In genomic region chr19:10272746-10273145, GRCm38 (mm10) we compare ENCODE assay signal across 8 mouse cellular contexts. TPM values are rescaled to one million over a fixed set of nuclear protein-coding genes. Genes with fewer than 3 reads are reported as not detected.
A peak's percentile ranks its signal among the peaks of the same experiment; 100 is the strongest.
DNase-seq lines count a peak whose midpoint lies in the region; ATAC-seq and TF ChIP-seq lines count a peak whose summit lies in the region.

No protein-coding gene starts in this region.

- ATAC-seq in granulocyte monocyte progenitor cell, adult 5-6 weeks (replicated peaks; ENCODE audit: poor library complexity, severe bottlenecking) = 0 out of 2 replicates have a peak, but pooled peaks have one; percentile 12
- no peak for ATAC-seq in intestine, embryonic 16.5 days
- ATAC-seq in neural tube, embryonic 14.5 days (ENCODE audit: low read depth) = peak; percentile 57; the same call in 1 of the 2 replicates

- 24% methylated on average over 11 of the region's 11 CpGs for WGBS in intestine, embryonic 16.5 days
- 16% methylated on average over 11 of the region's 11 CpGs for whole genome bisulfite sequencing in neural tube, embryonic 14.5 days

- peak in 1 of 2 experiments; percentile 66 for DNase-seq in layer of hippocampus, adult 2 months (ENCODE audit: low spot score in 2 of 2)
- DNase-seq in layer of hippocampus, postnatal 25 days (ENCODE audit: extremely low spot score in 1 of 2, low spot score in 1 of 2) = no peak
- peak; percentile 89 for DNase-seq in brain, adult 2 months (ENCODE audit: low read depth, low spot score)
- DNase-seq in spleen, postnatal 4 days (ENCODE audit: low spot score in 2 of 2) = no peak
- no peak for DNase-seq in Muller cell, postnatal 12 days (ENCODE audit: inconsistent ontology term)

- peak overlapping the region; percentile 1; the same call in 1 of the 2 replicates for H3K4me3 ChIP-seq in layer of hippocampus, adult 2 months
- no peak overlapping the region; the same call in 1 of the 2 replicates for H3K4me3 ChIP-seq in intestine, embryonic 16.5 days (ENCODE audit: low read length)
- no peak overlapping the region for H3K4me3 ChIP-seq in neural tube, embryonic 14.5 days (ENCODE audit: low read depth, low read length)

- no peaks in the 10 kb centered on the region for H3K27me3 ChIP-seq in intestine, embryonic 16.5 days (replicated peaks; ENCODE audit: control insufficient read depth, insufficient read depth, low read length)
- H3K27me3 ChIP-seq in neural tube, embryonic 14.5 days (ENCODE audit: control insufficient read depth, insufficient read depth, low read length) = peaks cover 5% of the 10 kb centered on the region; the same call in 1 of the 2 replicates

- H3K27ac ChIP-seq in layer of hippocampus, adult 2 months = peak overlapping the region; percentile 82
- H3K27ac ChIP-seq in intestine, embryonic 16.5 days (ENCODE audit: low read length) = peak overlapping the region; percentile 76
- H3K27ac ChIP-seq in neural tube, embryonic 14.5 days (ENCODE audit: low read depth, low read length) = no peak overlapping the region

- no peaks in the 10 kb centered on the region for H3K36me3 ChIP-seq in intestine, embryonic 16.5 days (ENCODE audit: control insufficient read depth, insufficient read depth, low read length)
- no peaks in the 10 kb centered on the region for H3K36me3 ChIP-seq in neural tube, embryonic 14.5 days (ENCODE audit: control insufficient read depth, insufficient read depth, low read length)

- no peaks in the 10 kb centered on the region for H3K9me3 ChIP-seq in intestine, embryonic 16.5 days (ENCODE audit: control insufficient read depth, low read length)
- H3K9me3 ChIP-seq in neural tube, embryonic 14.5 days (ENCODE audit: control insufficient read depth, low read length) = no peaks in the 10 kb centered on the region

- peaks cover 44% of the 10 kb centered on the region for H3K4me1 ChIP-seq in intestine, embryonic 16.5 days (ENCODE audit: control insufficient read depth, insufficient read depth, low read length)
- peaks cover 19% of the 10 kb centered on the region for H3K4me1 ChIP-seq in neural tube, embryonic 14.5 days (ENCODE audit: control insufficient read depth, insufficient read depth, low read length)

- H3K4me2 ChIP-seq in intestine, embryonic 16.5 days (ENCODE audit: low read depth, low read length) = peak overlapping the region; percentile 20; the same call in 1 of the 2 replicates
- H3K4me2 ChIP-seq in neural tube, embryonic 14.5 days (ENCODE audit: low read depth, low read length) = peak overlapping the region; percentile 35

- TF ChIP-seq CTCF in layer of hippocampus, adult 2 months (conservative IDR thresholded peaks at IDR 0.05) = no peak

- H3K9ac ChIP-seq in intestine, embryonic 16.5 days (ENCODE audit: low read depth, low read length) = peak overlapping the region; percentile 58
- peak overlapping the region; percentile 37; the same call in 1 of the 2 replicates for H3K9ac ChIP-seq in neural tube, embryonic 14.5 days (replicated peaks; ENCODE audit: low read depth, low read length)

RNA-seq across cellular contexts. Expression of gene Dagla, which starts 31.9 kb away (rescaled TPM):
- total RNA-seq in layer of hippocampus, adult 2 months (2021) = 100 to 1,000 TPM; 130 to 131 TPM
- total RNA-seq in layer of hippocampus, postnatal 25 days (2021) = 100 to 1,000 TPM; 121 to 142 TPM
- 0.26 TPM in 1 of 2 replicates, not detected in the other for total RNA-seq in granulocyte monocyte progenitor cell, adult 5-6 weeks (2014; fragmentation: Nextera tagmentation)
- total RNA-seq in granulocyte monocyte progenitor cell, adult 5-6 weeks (2017) = not detected in 2 replicates
- polyA plus RNA-seq in intestine, embryonic 16.5 days (2015; fragmentation: Nextera tagmentation; extraction: Ambion mirVana) = 2.6 and 3.2 TPM in 2 replicates
- polyA plus RNA-seq in neural tube, embryonic 14.5 days (2014; fragmentation: Nextera tagmentation; extraction: Ambion mirVana) = 7.8 and 8.9 TPM in 2 replicates

RNA-seq across cellular contexts. Expression of gene Myrf, which starts 32.2 kb away (rescaled TPM):
- total RNA-seq in layer of hippocampus, adult 2 months (2021) = 10 to 100 TPM; 27.0 to 27.8 TPM
- total RNA-seq in layer of hippocampus, postnatal 25 days (2021) = 10 to 100 TPM; 30.5 to 32.4 TPM
- total RNA-seq in granulocyte monocyte progenitor cell, adult 5-6 weeks (2014; fragmentation: Nextera tagmentation) = not detected in 2 replicates
- not detected in 2 replicates for total RNA-seq in granulocyte monocyte progenitor cell, adult 5-6 weeks (2017)
- 9.9 and 10.1 TPM in 2 replicates for polyA plus RNA-seq in intestine, embryonic 16.5 days (2015; fragmentation: Nextera tagmentation; extraction: Ambion mirVana)
- 0.76 and 0.95 TPM in 2 replicates for polyA plus RNA-seq in neural tube, embryonic 14.5 days (2014; fragmentation: Nextera tagmentation; extraction: Ambion mirVana)

Comparison
In these comparisons a context has a peak if more than half of its experiments do, and no peak if none do; other contexts are left out.
1. RNA of gene Dagla, which starts 31.9 kb away (total RNA-seq): 121 to 142 TPM in layer of hippocampus, postnatal 25 days and 130 to 131 TPM in layer of hippocampus, adult 2 months; 0.26 TPM in granulocyte monocyte progenitor cell, adult 5-6 weeks; every median in the first group is over 10 times any median in the second.
2. RNA of gene Myrf, which starts 32.2 kb away (total RNA-seq): 30.5 to 32.4 TPM in layer of hippocampus, postnatal 25 days and 27.0 to 27.8 TPM in layer of hippocampus, adult 2 months; not detected in granulocyte monocyte progenitor cell, adult 5-6 weeks; every median in the first group is over 10 times any median in the second.